Mouse (Mus musculus): ENCODE data around the gene Ube2f. TPM values are rescaled to one million over a fixed set of nuclear protein-coding genes. Genes with fewer than 3 reads are reported as not detected.

Ube2f gene
- polyA plus RNA-seq, 1 experiment from 2014 or later: 67.6 TPM

DNA sequence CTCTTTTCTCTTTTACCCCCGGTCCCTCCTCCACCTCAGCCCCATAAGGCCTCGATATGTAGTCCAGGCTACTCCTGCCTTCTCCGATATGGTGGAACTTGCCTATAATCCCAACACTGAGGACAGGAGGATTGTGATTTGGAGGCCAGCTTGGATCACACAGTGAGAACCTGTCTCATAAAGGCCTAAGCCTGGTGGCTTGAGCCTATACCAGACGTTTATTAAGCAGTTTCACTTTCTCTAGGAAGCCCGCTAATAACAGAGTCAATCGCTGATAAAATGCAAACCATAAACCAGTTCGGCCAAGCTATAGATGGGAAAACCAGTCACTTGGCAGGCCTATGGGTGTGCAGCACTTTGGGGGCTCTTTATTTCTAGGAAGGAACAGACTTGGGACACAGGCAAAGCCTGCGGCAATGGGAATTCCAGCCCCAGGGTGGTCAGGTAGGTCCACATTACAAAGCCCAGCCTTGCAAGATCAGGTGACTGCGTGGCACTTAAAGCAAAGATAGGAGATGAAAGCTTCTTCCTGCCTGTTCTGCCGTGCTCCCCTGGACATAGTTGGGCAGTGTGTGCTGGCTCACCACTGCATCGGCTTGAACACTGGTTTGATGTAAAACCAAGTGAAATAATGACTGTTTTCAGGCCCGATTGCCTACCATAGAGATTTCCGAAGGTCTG, 49.1 kb downstream of the Ube2f start:
- H3K9ac ChIP-seq: 0 out of 2 replicates have a peak overlapping the region, but pooled peaks have one; percentile 2
- no peaks in the 10 kb centered on the region for H3K27me3 ChIP-seq
- 0 out of 2 replicates have a peak, but pooled peaks cover 3% of the 10 kb centered on the region for H3K36me3 ChIP-seq
- H3K27ac ChIP-seq (replicated peaks): no peak overlapping the region
- H3K4me3 ChIP-seq (replicated peaks): peak overlapping the region; percentile 86
- peaks cover 14% of the 10 kb centered on the region for H3K4me1 ChIP-seq
- H3K4me2 ChIP-seq (replicated peaks): peak overlapping the region; percentile 76
- 79% methylated on average over 13 of the region's 13 CpGs for WGBS
- H3K9me3 ChIP-seq (replicated peaks): no peaks in the 10 kb centered on the region
- no peak for ATAC-seq (ENCODE audit: insufficient number of reproducible peaks, low FRiP score, low TSS enrichment, low read depth)

DNA sequence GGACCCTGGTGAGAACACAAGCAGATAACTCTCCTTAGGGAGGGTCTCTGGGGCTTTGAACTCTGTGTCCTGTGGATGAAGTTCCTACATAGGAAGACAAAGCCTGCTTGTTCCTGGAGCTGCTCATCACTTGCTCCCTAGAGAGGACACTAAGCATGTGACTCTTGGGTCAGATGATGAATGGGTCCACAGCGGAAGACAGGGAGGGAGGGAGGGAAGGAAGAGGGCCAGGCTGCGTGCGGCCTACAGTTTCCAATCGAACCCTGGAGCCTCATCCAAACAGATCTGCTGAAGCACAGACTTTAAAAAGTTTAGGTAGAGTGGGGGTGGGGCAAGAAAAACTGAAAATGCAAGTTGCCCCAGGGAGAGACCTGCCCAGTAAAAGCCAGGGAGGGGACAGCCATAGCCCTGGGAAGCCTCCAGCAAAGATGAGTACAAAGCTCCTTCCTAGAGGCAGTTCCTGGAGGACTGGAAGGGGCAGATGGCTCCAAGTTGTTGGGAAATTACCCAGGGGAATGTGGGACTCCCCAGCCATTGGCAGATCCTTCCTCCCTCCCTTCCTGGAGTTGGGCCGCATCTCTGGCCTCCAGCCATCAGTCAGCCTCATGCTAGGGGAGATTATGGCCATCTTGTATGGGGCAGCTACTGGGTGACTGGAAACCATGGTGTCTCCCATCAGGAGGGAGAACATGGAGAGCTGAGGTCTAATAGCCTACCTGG, 49.8 kb downstream of the Ube2f start:
- no peak overlapping the region for H3K9ac ChIP-seq
- 71% methylated on average over 5 of the region's 5 CpGs for WGBS
- H3K4me2 ChIP-seq (replicated peaks): no peak overlapping the region
- ATAC-seq (ENCODE audit: insufficient number of reproducible peaks, low FRiP score, low TSS enrichment, low read depth): no peak
- H3K27ac ChIP-seq (replicated peaks): no peak overlapping the region
- no peaks in the 10 kb centered on the region for H3K9me3 ChIP-seq (replicated peaks)
- H3K4me3 ChIP-seq (replicated peaks): no peak overlapping the region
- no peaks in the 10 kb centered on the region for H3K27me3 ChIP-seq
- H3K36me3 ChIP-seq: 0 out of 2 replicates have a peak, but pooled peaks cover 3% of the 10 kb centered on the region
- H3K4me1 ChIP-seq: peaks cover 14% of the 10 kb centered on the region

GRCm38 (mm10) chr1:91301206-91301920, 51.3 kb downstream of the Ube2f start:
- no peak overlapping the region for H3K4me3 ChIP-seq (replicated peaks)
- H3K9me3 ChIP-seq (replicated peaks): no peaks in the 10 kb centered on the region
- no peak overlapping the region for H3K9ac ChIP-seq
- peaks cover 14% of the 10 kb centered on the region for H3K36me3 ChIP-seq
- H3K27ac ChIP-seq (replicated peaks): no peak overlapping the region
- ATAC-seq (ENCODE audit: insufficient number of reproducible peaks, low FRiP score, low TSS enrichment, low read depth): no peak
- H3K4me1 ChIP-seq: peaks cover 14% of the 10 kb centered on the region
- H3K4me2 ChIP-seq (replicated peaks): no peak overlapping the region
- 79% methylated on average over 3 of the region's 3 CpGs for WGBS
- no peaks in the 10 kb centered on the region for H3K27me3 ChIP-seq

GRCm38 (mm10) chr1:91302021-91302420, 51.9 kb downstream of the Ube2f start:
- ATAC-seq (ENCODE audit: insufficient number of reproducible peaks, low FRiP score, low TSS enrichment, low read depth): no peak
- WGBS: 92% methylated on average over 3 of the region's 3 CpGs
- H3K36me3 ChIP-seq: peaks cover 17% of the 10 kb centered on the region
- H3K27me3 ChIP-seq: no peaks in the 10 kb centered on the region
- no peak overlapping the region for H3K9ac ChIP-seq
- H3K9me3 ChIP-seq (replicated peaks): no peaks in the 10 kb centered on the region
- H3K4me2 ChIP-seq (replicated peaks): no peak overlapping the region
- no peak overlapping the region for H3K27ac ChIP-seq (replicated peaks)
- peaks cover 14% of the 10 kb centered on the region for H3K4me1 ChIP-seq
- no peak overlapping the region for H3K4me3 ChIP-seq (replicated peaks)

GRCm38 (mm10) chr1:91304621-91305020, 54.5 kb downstream of the Ube2f start:
- Histone ChIP-seq H3K9ac (no peak overlapping the region), H3K27ac (replicated peaks) (no peak overlapping the region), H3K4me3 (replicated peaks) (no peak overlapping the region), H3K9me3 (replicated peaks) (no peaks in the 10 kb centered on the region), H3K4me2 (replicated peaks) (no peak overlapping the region), H3K27me3 (no peaks in the 10 kb centered on the region), H3K36me3 (peaks cover 36% of the 10 kb centered on the region), H3K4me1 (peaks cover under 1% of the 10 kb centered on the region; the same call in 1 of the 2 replicates)
- 84% methylated on average over 4 of the region's 4 CpGs for WGBS
- no peak for ATAC-seq (ENCODE audit: insufficient number of reproducible peaks, low FRiP score, low TSS enrichment, low read depth)

DNA sequence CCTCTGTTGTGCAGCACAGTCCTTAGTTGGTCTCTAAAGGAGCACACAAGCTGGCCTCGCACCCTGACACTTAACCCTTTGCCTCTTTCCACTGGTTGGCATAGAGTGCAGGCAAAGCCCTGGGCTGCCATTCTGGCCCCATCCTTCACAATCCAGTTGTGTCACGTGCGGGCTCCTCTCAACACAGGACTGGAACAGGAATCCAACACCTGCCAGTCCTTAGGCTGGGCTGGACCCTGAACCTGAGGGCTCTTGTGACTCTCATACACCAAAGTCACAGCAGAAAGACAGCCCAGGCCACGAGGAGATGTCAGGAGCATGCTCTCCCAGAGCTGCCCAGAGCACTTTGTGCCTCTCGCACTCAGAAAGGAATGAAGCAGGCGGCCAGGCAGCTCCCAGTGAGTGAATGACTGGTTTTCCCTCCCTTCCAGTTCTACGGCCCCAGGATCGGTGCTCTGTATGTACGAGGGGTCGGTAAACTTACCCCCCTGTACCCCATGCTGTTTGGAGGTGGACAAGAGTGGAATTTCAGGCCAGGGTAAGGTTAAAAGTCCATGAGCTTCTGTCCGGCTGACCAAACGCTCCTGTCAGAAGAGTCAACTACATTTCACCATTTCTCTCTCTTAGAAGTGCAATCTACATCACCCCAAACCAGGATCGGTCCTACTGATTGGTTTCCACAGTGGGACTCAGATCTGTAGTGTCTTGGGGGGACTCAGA, 59.4 kb downstream of the Ube2f start:
- Histone ChIP-seq H3K4me2 (replicated peaks) (no peak overlapping the region), H3K36me3 (peaks cover 52% of the 10 kb centered on the region), H3K27ac (replicated peaks) (no peak overlapping the region), H3K4me1 (peaks cover 7% of the 10 kb centered on the region; the same call in 1 of the 2 replicates), H3K4me3 (replicated peaks) (no peak overlapping the region), H3K9me3 (replicated peaks) (no peaks in the 10 kb centered on the region), H3K27me3 (no peaks in the 10 kb centered on the region), H3K9ac (no peak overlapping the region)
- 90% methylated on average over 13 of the region's 13 CpGs for WGBS
- ATAC-seq (ENCODE audit: insufficient number of reproducible peaks, low FRiP score, low TSS enrichment, low read depth): no peak

DNA sequence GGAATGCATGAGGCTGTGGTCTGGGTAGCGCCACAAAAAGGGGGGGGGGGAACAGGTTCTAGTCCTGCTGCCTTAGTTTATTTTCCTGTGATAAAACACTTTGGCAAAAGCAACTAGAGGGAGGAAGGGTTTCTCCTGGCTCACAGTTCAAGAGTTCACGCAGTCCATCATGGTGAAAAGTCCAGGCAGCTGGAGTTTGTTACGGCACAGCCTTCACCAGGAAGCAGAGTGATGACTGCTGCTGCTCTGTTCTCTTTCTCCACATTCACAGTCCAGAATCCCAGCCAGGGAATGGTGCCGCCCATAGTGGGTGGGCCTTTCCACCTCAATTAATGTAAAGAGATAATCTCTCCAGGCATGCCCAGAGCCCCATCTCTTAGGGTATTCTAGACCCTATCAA, 62.2 kb downstream of the Ube2f start:
- Histone ChIP-seq H3K4me2 (replicated peaks) (no peak overlapping the region), H3K9me3 (replicated peaks) (no peaks in the 10 kb centered on the region), H3K27me3 (no peaks in the 10 kb centered on the region; the same call in 1 of the 2 replicates), H3K9ac (no peak overlapping the region), H3K36me3 (peaks cover 32% of the 10 kb centered on the region), H3K27ac (replicated peaks) (no peak overlapping the region), H3K4me3 (replicated peaks) (no peak overlapping the region), H3K4me1 (peaks cover 11% of the 10 kb centered on the region; the same call in 1 of the 2 replicates)
- ATAC-seq (ENCODE audit: insufficient number of reproducible peaks, low FRiP score, low TSS enrichment, low read depth): no peak
- WGBS: 90% methylated on average over 4 of the region's 4 CpGs

DNA sequence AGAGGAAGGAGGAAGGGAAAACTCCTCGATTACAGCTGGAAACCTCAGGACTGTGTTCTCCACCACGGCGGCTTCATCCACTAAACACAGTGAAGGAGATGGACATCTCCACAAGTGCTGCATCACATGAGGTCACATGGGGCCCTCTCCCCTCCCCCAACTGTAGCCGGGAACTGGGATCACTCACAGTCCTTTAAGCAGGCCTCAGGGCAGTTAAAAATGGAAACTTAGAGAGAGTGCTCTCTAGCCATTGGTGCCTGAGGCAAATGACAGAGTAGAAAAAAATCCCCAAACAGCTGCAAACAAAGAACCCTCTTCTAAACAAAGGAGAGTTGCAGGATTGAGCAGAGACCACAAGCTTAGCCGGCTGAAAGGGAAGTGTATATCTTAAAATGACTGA, 63.1 kb downstream of the Ube2f start:
- no peak overlapping the region for H3K9ac ChIP-seq
- no peak for ATAC-seq (ENCODE audit: insufficient number of reproducible peaks, low FRiP score, low TSS enrichment, low read depth)
- WGBS: 19% methylated on average over 5 of the region's 5 CpGs

GRCm38 (mm10) chr1:91317656-91318055, 67.6 kb downstream of the Ube2f start:
- no peak overlapping the region for H3K4me2 ChIP-seq (replicated peaks)
- H3K27ac ChIP-seq (replicated peaks): no peak overlapping the region
- no peak overlapping the region for H3K9ac ChIP-seq
- H3K27me3 ChIP-seq: no peaks in the 10 kb centered on the region; the same call in 1 of the 2 replicates
- no peak for ATAC-seq (ENCODE audit: insufficient number of reproducible peaks, low FRiP score, low TSS enrichment, low read depth)
- no peaks in the 10 kb centered on the region for H3K9me3 ChIP-seq (replicated peaks)
- H3K4me3 ChIP-seq (replicated peaks): no peak overlapping the region
- H3K36me3 ChIP-seq: no peaks in the 10 kb centered on the region
- peaks cover 18% of the 10 kb centered on the region for H3K4me1 ChIP-seq
- WGBS: 80% methylated on average over 6 of the region's 6 CpGs

More for the DNA sequence above, 63.1 kb downstream of the Ube2f start:
- Histone ChIP-seq H3K4me2 (replicated peaks) (no peak overlapping the region), H3K27ac (replicated peaks) (peak overlapping the region; percentile 55; the same call in 1 of the 2 replicates), H3K36me3 (peaks cover 29% of the 10 kb centered on the region), H3K9me3 (replicated peaks) (no peaks in the 10 kb centered on the region), H3K27me3 (no peaks in the 10 kb centered on the region; the same call in 1 of the 2 replicates), H3K4me3 (replicated peaks) (no peak overlapping the region), H3K4me1 (peaks cover 11% of the 10 kb centered on the region; the same call in 1 of the 2 replicates)

GRCm38 (mm10) chr1:91321760-91322438, 71.8 kb downstream of the Ube2f start, which contains the start of gene Espnl:
Espnl (plus strand) TSS chr1:91322075.
- no peak for ATAC-seq (ENCODE audit: insufficient number of reproducible peaks, low FRiP score, low TSS enrichment, low read depth)
- no peak within 1 kb of the TSS for H3K9ac ChIP-seq

More at GRCm38 (mm10) chr1:91321760-91322438, 71.8 kb downstream of the Ube2f start, which contains the start of gene Espnl:
- WGBS: 67% methylated on average over 19 of the region's 19 CpGs
- Histone ChIP-seq H3K4me3 (replicated peaks) (no peak within 1 kb of the TSS), H3K36me3 (no peaks in the 10 kb centered on the region), H3K27ac (replicated peaks) (no peak within 1 kb of the TSS), H3K9me3 (replicated peaks) (no peaks in the 10 kb centered on the region), H3K27me3 (no peaks in the 10 kb centered on the region), H3K4me1 (peaks cover 7% of the 10 kb centered on the region; the same call in 1 of the 2 replicates), H3K4me2 (replicated peaks) (no peak within 1 kb of the TSS)

Measured in embryonic facial prominence, embryonic 15.5 days (tissue).